Mouse (Mus musculus): Measurements from ENCODE around the gene Gm14085.
"Not testable (repeated sequence)": the region's sequence is repeated elsewhere in the genome, so short reads cannot be mapped to it uniquely, and the experiment has no call there.

Gene Gm14085

DNA sequence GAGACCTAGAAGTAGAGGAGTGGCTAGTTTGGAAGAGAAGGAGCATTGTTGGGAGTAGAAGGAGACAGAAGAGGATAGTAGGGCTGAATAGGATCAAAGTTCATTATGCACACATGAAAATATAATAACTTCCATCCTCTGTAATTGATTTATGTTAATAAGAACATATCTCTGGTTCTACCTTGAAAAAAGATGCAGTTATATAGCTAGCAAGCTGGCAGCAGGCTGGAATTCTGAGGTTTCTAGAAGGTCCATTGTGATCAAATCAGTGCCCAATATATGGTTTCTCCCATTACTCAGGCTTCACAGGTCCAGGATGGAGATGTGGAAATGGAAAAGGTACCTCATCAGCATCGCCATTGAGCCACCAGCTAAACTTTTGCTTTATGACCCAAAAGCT, at the start of gene Gm14085:
TSS of gene Gm14085 (plus strand) at position 301 of the 400 bp plus-strand sequence.
- DNase-seq (ENCODE audit: low read depth): no peak

DNA sequence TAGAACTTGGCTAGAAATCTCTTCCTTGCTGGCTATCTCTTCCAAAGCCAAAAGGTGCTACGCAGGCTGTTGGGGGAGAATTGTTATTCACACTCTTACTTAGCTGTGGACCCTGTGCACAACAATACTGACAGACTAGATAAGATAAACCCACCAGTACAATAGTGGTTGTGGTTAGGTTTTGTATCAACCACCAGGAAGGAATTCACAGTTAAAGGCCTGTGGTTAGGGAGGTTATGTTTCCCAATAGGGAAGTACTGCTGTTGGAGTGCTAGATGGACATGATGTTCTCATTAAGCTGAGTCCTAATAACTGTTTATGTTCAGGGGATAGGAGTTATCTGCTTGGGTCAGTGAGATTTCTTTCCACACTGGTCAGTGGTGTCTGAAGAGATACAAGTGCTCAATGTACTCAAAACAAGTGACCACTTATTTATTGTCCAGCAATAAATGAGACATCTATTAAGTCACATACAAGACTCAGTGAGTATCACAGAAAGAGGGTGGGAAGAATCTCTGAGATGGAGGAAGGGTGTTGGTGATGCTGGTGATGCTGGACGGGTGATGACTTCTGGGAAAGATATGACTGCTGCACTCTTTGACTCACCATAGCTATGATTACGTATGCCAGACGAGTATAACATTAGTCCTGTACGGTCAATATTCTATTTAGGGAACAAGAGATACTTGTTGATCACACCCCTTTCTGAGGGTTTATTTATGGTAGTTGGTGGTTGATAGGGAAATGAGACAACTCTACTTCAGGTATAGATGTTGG, 45.8 kb upstream of the Gm14085 start:
- peak; percentile 76 for DNase-seq (ENCODE audit: low read depth)

DNA sequence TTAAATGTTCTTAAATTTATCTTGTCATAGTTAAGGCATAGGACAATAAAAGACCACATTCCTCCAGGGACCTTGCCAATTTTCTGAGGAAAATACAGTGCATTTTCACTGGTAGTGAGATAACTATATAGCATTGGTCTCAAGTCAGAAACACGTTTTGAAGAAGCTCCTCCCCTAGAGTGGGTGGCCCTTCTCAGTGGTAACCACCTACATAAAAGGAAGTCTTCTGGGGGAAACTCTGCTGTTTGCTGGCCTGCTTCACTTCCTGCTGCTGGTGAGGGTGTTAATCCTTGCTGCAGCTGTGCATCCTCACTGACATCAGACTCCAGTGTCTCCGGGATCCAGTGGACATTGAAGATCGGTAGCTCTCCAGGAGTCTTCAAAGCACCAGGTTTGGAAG, 44.2 kb upstream of the Gm14085 start:
- not testable (repeated sequence) for DNase-seq (ENCODE audit: low read depth)

DNA sequence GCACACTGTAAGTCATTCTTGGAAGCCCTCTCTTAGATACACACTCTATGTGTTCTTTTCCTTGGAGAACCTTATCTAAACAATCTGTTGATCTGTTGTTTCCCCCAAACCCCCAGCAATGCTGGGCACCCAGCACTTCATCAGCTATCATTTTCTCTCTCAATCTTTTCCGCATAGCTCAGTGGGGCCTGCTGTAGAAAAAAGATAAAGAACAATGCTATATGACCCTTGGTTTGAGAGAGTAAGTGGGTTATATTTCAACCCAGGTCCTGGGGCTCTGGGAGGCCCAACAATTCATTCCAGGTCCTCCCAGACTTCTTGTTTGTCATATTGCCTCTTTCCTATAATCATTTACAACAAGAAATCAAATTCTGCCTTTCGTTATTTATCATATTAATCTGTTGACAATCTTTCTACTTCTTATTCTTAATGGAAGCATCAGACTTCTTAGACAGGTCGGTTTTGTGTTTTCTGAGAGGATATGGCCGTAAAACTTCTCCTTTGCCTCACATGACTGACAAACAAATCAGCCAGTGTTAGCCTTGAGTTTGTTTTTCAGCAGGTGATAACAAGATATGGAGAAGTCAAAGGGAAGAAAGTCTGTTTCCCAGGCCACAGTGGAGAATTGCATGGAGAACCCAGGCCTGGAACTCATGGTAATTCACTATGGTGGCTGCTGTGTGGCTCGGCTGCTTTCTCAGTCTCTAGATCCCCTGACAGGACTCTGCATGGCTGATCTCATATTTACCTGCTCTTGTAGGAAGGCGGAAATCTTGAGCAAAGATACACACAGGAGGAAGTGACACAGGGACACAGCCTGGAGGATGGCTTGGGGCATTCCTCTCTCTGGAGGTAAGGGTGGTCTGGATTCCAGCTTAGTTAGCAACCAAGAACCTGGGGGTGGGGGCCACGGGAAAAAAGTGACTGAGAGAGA, 43.5 kb upstream of the Gm14085 start:
- no peak for DNase-seq (ENCODE audit: low read depth)

DNA sequence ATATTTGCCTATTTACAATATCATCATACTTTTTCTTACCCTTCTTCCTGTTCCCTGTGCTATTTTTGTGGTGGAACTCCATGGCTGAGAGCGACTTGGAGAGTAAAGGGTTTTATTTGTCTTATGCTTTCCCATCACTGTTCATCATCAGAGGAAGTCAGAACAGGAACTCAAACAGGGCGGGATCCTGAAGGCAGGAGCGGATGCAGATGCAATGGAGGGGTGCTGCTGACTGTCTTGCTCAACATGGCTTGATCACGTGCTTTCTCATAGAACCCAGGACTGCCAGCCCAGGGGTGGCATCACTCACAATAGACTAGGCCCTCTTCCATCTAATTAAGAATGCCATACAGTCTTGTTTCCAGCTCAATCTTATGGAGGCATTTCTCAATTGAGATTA, 34.4 kb upstream of the Gm14085 start:
- DNase-seq (ENCODE audit: low read depth): no peak

DNA sequence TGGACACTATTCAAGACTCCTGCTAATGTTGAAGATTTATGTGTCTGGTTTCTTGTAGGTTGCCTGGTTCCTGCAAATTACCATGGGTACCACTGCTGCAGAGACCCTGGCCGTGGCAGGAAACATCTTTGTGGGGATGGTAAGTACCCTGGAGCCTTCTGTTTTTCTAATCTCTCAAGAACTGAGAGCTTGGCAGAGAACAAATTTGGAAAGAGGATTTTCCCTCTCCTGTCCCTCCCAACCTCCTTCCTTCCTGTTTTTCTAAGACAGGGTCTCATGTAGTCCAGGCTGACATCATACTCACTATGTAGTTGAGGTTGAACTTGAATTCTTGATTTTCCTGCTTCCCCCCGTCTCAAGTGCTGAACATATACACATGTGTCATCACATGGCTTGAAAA, 32.3 kb upstream of the Gm14085 start:
- no peak for DNase-seq (ENCODE audit: low read depth)

DNA sequence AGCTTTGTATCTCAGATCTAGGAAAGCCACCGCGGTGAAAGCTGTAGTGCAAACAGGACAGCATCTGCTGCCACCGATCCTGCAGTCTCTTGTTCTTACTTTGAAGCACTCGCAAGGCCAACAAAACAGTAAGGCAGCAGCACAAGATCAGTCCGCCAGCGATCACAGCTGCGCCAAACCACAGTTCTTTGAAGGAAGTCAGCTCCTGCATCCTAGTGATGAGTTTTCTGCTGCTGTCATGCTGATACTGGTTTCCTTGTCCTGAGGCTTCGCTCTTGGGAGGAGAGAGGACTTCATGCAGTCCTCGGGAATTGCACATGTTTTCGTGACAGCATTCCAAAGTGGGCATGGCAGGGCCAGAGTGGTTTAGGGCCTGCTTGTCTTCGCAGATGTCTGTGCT, 17.8 kb upstream of the Gm14085 start:
- no peak for DNase-seq (ENCODE audit: low read depth)

DNA sequence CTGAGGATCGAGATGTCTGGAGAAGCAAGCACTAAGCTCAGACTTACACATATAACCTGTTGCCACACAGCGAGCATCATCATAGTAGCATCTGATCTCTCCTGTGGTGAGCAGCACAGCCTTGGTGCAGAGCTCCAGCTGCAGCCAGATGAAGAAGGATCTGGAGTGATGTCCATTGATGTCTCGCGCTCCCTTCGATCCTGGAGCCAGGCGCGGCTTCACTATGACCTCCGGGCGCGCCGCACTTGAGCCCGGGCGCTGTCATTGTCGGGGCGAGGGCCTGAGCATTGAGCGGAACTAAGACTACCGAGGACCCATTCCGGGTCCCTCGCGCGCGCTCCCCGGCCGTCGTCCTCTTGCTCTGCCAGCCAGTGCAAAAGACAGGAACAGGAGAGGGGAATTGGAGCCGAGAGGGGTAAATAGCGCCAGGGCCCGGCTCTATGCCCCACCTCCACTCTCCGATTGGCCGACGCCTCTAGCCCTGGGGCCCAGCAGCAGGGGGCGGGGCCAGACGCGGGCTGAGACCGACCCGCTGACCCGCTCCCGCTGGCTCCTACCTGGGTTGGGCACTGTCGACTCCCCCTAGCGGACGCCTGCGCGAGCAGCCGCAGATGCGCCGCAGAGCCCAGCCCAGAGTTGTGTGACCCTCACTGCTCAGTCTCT, 17.3 kb upstream of the Gm14085 start:
- no peak for DNase-seq (ENCODE audit: low read depth)

DNA sequence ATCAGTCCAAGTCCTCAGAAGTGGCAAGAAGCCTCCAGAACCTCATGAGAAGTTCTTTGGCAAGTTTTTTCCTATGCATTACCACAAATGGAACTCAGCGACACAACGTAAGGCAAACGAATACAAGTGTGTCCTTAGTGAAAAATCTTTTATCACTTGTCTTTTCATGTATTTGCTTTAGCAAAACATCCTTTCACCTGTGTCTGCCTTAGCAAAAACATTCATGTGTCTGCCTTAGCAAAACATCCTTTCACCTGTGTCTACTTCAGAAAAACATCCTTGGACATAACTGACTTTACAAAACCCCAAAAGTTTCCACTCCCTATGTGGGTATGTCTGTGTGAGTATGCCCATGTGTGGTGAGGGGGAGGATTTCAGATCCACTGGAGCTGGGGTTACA, 15.5 kb upstream of the Gm14085 start:
- DNase-seq (ENCODE audit: low read depth): no peak

DNA sequence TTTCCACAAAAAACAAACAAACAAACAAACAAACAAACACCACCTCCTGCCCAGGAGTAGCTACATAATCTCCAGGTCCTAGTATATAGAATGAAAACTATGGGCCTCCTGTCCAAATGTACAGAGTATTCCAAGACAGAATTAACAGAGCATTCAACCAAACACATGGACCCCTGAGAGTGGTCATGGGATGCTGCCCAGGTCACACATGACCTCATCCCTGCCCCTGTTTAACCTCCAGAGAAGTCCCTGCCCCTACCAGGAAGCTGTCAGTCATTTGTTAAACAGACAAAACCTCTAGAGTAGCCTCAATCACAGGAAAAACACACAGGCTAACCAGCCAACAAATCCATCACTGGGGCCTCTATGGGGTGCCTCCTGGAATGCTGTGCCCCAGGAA, 8.2 kb upstream of the Gm14085 start:
- no peak for DNase-seq (ENCODE audit: low read depth)

DNA sequence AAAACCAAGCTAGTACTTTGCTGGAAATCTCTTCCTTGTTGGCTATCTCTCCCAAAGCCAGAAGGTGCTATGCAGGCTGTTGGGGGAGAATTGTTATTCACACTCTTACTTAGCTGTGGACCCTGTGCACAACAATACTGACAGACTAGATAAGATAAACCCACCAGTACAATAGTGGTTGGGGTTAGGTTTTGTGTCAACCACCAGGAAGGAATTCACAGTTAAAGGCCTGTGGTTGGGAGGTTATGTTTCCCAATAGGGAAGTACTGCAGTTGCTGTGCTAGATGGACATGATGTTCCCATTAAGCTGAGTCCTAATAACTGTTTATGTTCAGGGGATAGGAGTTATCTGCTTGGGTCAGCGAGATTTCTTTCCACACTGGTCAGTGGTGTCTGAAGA, 954 bp upstream of the Gm14085 start:
- DNase-seq (ENCODE audit: low read depth): peak; percentile 39

DNA sequence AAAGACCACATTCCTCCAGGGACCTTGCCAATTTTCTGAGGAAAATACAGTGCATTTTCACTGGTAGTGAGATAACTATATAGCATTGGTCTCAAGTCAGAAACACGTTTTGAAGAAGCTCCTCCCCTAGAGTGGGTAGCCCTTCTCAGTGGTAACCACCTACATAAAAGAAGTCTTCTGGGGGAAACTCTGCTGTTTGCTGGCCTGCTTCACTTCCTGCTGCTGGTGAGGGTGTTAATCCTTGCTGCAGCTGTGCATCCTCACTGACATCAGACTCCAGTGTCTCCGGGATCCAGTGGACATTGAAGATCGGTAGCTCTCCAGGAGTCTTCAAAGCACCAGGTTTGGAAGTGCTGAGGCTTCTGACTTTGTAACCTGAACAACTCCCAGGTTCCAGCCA, 913 bp downstream of the Gm14085 start:
- DNase-seq (ENCODE audit: low read depth): not testable (repeated sequence)

DNA sequence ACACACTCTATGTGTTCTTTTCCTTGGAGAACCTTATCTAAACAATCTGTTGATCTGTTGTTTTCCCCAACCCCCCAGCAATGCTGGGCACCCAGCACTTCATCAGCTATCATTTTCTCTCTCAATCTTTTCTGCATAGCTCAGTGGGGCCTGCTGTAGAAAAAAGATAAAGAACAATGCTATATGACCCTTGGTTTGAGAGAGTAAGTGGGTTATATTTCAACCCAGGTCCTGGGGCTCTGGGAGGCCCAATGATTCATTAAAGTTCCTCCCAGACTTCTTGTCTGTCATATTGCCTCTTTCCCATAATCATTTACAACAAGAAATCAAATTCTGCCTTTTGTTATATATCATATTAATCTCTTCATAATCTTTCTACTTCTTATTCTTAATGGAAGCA, 1.4 kb downstream of the Gm14085 start:
- DNase-seq (ENCODE audit: low read depth): not testable (repeated sequence)

DNA sequence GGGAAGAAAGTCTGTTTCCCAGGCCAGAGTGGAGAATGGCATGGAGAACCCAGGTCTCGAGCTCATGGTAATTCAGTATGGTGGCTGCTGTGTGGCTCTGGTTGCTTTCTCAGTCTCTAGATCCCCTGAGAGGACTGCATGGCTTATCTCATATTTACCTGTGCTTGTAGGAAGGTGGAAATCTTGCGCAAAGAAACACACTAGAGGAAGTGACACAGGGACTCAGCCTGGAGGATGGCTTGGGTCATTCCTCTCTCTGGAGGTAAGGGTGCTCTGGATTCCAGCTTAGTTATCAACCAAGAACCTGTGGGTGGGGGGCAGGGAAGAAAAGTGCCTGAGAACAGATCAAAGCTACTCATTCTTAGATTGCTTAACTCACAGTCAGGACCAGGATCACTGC, 1.9 kb downstream of the Gm14085 start:
- no peak for DNase-seq (ENCODE audit: low read depth)

DNA sequence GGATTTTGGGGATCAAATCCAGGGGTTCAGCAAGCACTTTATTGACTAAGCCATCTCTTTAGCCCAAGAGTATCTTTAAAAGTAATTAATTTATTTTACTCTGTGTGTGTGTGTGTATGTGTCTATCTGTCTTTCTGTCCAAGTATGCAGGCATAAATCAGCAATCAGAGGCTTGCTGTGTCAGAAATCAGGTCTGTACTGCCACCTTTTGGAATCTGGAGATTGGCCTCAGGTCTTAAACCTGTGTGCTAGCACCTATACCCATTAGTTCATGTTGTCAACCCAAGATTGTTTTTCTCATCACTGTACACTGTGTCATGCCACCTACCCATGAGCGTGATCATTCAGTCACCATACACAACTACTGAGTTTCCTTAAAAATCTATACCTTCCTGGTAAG, 45.0 kb downstream of the Gm14085 start:
- not testable (repeated sequence) for DNase-seq (ENCODE audit: low read depth)

DNA sequence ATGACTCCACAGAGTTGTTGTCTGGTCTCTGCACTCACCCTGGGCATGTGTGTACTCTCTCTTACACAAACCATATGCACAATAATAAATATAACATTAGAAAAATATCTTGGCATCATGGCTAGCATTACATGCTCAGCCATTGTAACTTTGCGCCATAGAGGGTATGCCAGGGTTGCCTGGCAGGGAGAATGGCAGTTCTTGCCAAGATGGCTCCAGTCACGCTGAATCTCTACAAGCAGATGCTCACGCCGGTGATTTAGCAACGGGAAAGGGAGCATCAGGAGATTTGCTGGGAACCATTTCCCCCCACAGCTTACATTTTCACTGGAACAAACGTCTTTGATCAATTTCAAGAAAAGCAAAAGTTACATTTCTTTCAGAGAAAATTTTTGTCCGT, 46.5 kb downstream of the Gm14085 start:
- DNase-seq (ENCODE audit: low read depth): no peak

DNA sequence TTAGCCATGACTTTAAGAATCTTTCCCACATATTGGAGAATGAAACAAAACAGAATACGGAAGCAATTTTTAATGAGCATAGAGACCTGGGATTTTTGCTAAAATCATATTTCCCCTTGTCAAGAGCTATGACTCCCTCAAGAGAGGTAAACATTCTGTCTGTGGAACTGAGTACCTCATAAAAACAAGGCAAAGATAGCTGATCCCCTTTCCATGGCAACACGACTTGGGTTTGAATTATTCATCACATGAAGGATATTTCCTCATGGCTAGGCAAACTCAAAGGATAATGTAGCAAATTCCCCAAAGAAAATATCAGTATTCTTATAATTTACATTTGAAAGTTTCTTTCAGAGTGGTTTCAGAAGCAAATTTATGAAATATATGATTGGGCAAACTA, 47.0 kb downstream of the Gm14085 start:
- DNase-seq (ENCODE audit: low read depth): no peak

DNA sequence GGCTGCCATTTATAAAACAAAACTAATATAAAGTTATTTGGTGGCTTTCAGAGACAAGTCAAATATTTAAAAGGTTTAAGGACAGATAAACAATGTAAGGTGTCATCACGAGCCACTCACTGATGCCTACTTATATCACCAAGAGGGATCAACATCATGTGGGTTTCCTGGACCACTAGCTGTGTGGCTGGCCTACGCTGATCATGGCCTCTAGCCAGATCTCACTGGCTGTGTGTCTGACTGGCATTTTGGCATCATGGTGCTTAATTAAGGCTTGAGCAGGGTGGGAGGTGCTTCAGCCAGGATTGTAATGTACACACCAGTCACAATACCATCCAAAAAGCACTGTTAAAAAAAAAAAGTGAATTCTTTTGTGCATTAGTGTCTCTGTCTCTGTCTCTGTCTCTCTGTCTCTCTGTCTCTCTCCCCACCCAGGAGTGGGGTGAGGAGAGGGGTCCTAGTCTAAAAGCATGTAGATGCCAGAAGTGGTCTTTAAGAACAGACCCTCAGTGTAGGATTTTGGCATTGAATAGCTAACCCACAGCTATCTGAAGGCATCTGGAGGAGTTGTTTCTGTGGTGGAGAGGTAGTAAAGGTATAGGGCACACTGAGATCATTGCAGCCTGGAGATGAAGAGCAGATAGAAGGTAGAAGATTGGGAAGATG, 47.5 kb downstream of the Gm14085 start:
- DNase-seq (ENCODE audit: low read depth): peak; percentile 5

DNA sequence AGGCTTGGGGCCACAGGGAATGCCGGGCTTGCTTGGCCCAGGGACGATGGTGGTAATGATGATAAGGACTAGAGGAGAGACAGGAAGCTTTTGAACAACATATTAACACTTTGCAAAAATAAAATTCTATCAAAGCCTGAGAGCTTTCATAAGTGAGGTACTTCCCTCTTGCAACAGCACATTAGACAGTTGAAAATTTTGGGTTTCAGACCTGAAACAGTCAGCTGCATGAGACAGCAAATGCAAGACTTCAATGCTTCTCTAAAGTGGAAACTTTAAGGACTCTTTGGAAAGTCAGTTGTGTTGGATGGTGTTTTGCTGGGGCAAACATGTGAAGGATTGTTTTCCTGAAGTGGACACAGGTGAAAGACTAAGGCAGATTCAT, 48.1 kb downstream of the Gm14085 start:
- no peak for DNase-seq (ENCODE audit: low read depth)

DNA sequence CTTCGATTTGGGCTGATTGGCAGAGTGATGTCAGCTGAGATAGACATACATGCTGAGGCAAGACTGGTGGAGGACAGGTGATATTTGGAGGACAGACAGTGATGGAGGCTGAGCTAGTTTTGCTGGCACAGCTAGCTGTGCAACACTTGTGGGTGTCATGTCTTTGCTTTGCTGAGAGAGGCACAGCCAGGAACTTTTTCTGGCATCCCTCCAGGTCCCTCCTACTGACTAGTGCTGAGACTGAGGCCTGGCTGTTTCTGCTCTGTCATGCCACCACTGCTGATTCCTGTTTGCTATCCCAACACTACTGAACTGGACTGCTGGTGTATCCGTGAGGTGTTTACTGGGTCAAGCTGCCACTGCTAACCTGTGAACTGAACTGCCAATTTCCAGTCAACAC, 48.6 kb downstream of the Gm14085 start:
- DNase-seq (ENCODE audit: low read depth): peak; percentile 29

DNA sequence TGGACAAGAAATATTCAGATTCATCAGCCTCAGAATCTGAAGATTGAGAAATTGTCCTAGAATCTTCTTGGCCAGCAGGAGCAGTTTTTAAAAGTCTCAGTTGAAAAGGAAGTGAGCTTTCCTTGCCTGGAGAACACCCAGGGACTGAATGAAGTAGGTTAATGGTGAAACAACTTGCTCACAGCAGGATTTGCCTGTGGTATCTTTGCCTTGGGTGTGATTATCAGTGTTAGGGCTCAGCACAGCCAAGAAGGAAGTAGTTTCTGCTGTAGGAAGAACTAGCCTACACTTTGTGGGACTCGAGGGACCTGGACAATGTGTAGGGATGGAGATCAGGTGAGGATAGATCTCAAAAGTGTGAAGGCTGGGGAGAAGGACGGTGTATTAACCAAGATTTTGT, 49.9 kb downstream of the Gm14085 start:
- no peak for DNase-seq (ENCODE audit: low read depth)

DNA sequence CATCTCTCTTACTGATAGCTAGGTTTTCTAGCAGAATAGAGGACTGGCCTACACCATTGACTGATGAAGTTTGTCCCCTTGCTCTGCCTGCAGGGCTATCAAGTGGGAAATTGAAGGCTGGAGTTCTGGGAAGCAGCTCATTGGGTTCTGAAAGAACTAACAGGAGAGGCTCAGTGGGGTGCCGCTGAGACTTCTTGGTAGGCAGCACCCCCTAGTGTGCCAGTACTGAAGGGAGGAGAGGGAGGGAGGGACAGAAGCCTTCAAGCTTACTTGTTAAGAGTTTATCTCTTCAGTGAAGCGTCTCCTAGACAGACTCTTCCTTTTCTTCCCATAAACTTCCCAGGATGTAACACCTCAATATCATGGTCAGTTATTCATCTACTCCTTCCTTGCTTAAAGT, 73.6 kb downstream of the Gm14085 start:
- peak; percentile 63 for DNase-seq (ENCODE audit: low read depth)

Measured in 416B (cell line).